Mouse (Mus musculus): ENCODE results near the gene Plin5.

- TF ChIP-seq CTCF (IDR thresholded peaks at IDR 0.05; ENCODE audit: low read depth) = no peak
- TF ChIP-seq EP300 (IDR thresholded peaks at IDR 0.05; ENCODE audit: low read depth) = no peak
These were observed 2.0 kb upstream of the Plin5 start for GRCm38 (mm10) chr17:56119431-56119830.

All from liver, postnatal 0 days (tissue).